Mouse (Mus musculus): ENCODE results near the gene Sdr42e1. TPM values are rescaled to one million over a fixed set of nuclear protein-coding genes. Genes with fewer than 3 reads are reported as not detected.

Sdr42e1 gene
- 1.6 and 2.1 TPM in 2 replicates for polyA plus RNA-seq (2015; fragmentation: Nextera tagmentation; extraction: Ambion mirVana)

GRCm38 (mm10) chr8:117673430-117673830, at the start of gene Sdr42e1:
Sdr42e1 (minus strand) TSS chr8:117673689.
- H3K27me3 ChIP-seq, result no peaks in the 10 kb centered on the region
- no peaks in the 10 kb centered on the region for H3K9me3 ChIP-seq
- no peak for ATAC-seq (ENCODE audit: low FRiP score, low read depth)
- peak within 1 kb of the TSS; percentile 43 for H3K9ac ChIP-seq
- 16% methylated on average over 17 of the region's 17 CpGs for WGBS
- peak within 1 kb of the TSS; percentile 48 for H3K4me3 ChIP-seq
- no peaks in the 10 kb centered on the region for H3K36me3 ChIP-seq
- H3K4me2 ChIP-seq, result peak within 1 kb of the TSS; percentile 76
- H3K4me1 ChIP-seq (replicated peaks), result 0 out of 2 replicates have a peak, but pooled peaks cover 3% of the 10 kb centered on the region
- H3K27ac ChIP-seq (replicated peaks), result no peak within 1 kb of the TSS

DNA sequence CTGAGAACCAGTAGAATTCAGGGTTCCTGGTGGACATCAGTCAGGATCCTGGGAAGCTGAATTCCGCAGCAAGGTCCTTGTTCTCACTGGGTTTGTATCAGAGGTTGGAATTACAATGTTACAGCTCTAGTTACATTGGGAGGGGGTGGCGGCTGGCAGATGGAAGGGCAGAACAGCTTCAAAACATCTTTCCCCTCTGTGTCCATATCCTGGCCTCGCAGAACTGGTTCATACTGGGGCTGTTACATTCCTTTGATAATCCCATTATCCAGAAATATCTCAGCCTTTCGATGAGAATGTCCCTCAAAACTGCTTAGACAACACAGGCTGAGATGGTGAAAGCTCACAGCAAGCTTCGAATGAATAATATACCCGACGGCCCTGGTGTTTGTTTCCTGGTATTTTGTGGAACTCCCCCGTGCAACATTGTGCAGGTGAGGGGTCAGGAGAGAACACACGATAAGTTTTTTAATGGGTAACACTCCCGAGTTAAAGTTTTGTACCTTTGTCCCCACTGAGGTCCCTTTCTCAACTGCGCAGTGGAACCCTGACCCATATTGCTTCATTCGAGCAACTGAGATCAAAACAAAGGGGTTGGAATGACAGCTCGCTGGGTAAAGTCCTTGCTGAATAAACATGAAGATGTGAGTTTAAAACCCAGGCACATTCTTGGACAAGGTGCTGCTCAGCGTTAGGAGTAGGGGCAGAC, 44.8 kb upstream of the Sdr42e1 start:
- WGBS, result 82% methylated on average over 14 of the region's 14 CpGs
- Histone ChIP-seq H3K9ac (no peak overlapping the region), H3K27me3 (no peaks in the 10 kb centered on the region), H3K4me1 (replicated peaks) (no peaks in the 10 kb centered on the region), H3K36me3 (no peaks in the 10 kb centered on the region), H3K4me2 (no peak overlapping the region), H3K9me3 (no peaks in the 10 kb centered on the region), H3K4me3 (no peak overlapping the region), H3K27ac (replicated peaks) (no peak overlapping the region)
- no peak for ATAC-seq (ENCODE audit: low FRiP score, low read depth)

GRCm38 (mm10) chr8:117715896-117716295, 42.4 kb upstream of the Sdr42e1 start:
- ATAC-seq (ENCODE audit: low FRiP score, low read depth), result no peak
- H3K4me3 ChIP-seq, result no peak overlapping the region
- H3K9me3 ChIP-seq, result no peaks in the 10 kb centered on the region

GRCm38 (mm10) chr8:117714604-117715003, 41.1 kb upstream of the Sdr42e1 start:
- WGBS, result 90% methylated on average over 5 of the region's 5 CpGs
- no peak overlapping the region for H3K9ac ChIP-seq
- H3K4me1 ChIP-seq (replicated peaks), result no peaks in the 10 kb centered on the region
- H3K27me3 ChIP-seq, result no peaks in the 10 kb centered on the region
- H3K4me3 ChIP-seq, result no peak overlapping the region
- no peaks in the 10 kb centered on the region for H3K36me3 ChIP-seq
- H3K27ac ChIP-seq (replicated peaks), result no peak overlapping the region
- H3K4me2 ChIP-seq, result no peak overlapping the region
- no peak for ATAC-seq (ENCODE audit: low FRiP score, low read depth)
- no peaks in the 10 kb centered on the region for H3K9me3 ChIP-seq

More at GRCm38 (mm10) chr8:117715896-117716295, 42.4 kb upstream of the Sdr42e1 start:
- Histone ChIP-seq H3K4me2 (no peak overlapping the region), H3K27me3 (no peaks in the 10 kb centered on the region), H3K4me1 (replicated peaks) (no peaks in the 10 kb centered on the region), H3K36me3 (no peaks in the 10 kb centered on the region), H3K9ac (no peak overlapping the region), H3K27ac (replicated peaks) (no peak overlapping the region)
- WGBS, result 72% methylated on average over 5 of the region's 5 CpGs

GRCm38 (mm10) chr8:117712226-117712625, 38.7 kb upstream of the Sdr42e1 start:
- Histone ChIP-seq H3K27me3 (no peaks in the 10 kb centered on the region), H3K9me3 (no peaks in the 10 kb centered on the region), H3K4me2 (no peak overlapping the region), H3K27ac (replicated peaks) (no peak overlapping the region), H3K9ac (no peak overlapping the region), H3K4me1 (replicated peaks) (no peaks in the 10 kb centered on the region), H3K36me3 (no peaks in the 10 kb centered on the region), H3K4me3 (no peak overlapping the region)
- WGBS, result 30% methylated on average over 5 of the region's 5 CpGs
- no peak for ATAC-seq (ENCODE audit: low FRiP score, low read depth)

- no peak for ATAC-seq (ENCODE audit: low FRiP score, low read depth)
- no peaks in the 10 kb centered on the region for H3K9me3 ChIP-seq
- H3K27ac ChIP-seq (replicated peaks), result no peak overlapping the region
- no peak overlapping the region for H3K9ac ChIP-seq
- H3K4me2 ChIP-seq, result no peak overlapping the region
- H3K27me3 ChIP-seq, result no peaks in the 10 kb centered on the region
- H3K4me1 ChIP-seq (replicated peaks), result peaks cover 7% of the 10 kb centered on the region
- 92% methylated on average over 4 of the region's 4 CpGs for WGBS
- no peaks in the 10 kb centered on the region for H3K36me3 ChIP-seq
- H3K4me3 ChIP-seq, result no peak overlapping the region
Observed at GRCm38 (mm10) chr8:117706141-117706540, 32.7 kb upstream of the Sdr42e1 start.

- ATAC-seq (ENCODE audit: low FRiP score, low read depth), result no peak
- Histone ChIP-seq H3K27me3 (no peaks in the 10 kb centered on the region), H3K9ac (no peak overlapping the region), H3K4me2 (no peak overlapping the region), H3K27ac (replicated peaks) (no peak overlapping the region), H3K36me3 (no peaks in the 10 kb centered on the region), H3K4me3 (no peak overlapping the region), H3K4me1 (replicated peaks) (peaks cover 7% of the 10 kb centered on the region), H3K9me3 (no peaks in the 10 kb centered on the region)
- WGBS, result 55% methylated on average over 10 of the region's 10 CpGs
Observed at GRCm38 (mm10) chr8:117702701-117703100, 29.2 kb upstream of the Sdr42e1 start.

DNA sequence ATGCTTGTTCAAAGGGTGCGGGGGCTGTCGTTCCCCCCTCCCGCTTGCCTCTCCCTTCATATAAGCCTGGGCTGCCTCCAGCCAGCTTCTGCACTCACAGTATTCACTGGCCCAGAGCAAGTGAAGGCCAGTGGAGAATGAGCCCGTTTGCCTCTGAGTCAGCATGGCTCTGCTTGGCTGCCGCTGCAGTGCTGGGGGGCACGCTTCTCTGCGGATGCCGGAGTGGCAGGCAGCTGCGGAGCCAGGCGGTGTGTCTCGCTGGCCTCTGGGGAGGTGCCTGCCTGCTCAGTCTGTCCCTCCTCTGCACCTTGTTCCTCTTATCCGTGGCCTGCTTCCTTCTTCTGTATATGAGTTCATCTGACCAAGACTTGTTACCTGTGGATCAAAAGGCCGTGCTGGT, 28.4 kb upstream of the Sdr42e1 start, which contains the start of gene Hsd17b2:
Gene Hsd17b2 (plus strand): TSS at position 46 of the 400 bp plus-strand sequence.
- no peaks in the 10 kb centered on the region for H3K9me3 ChIP-seq
- H3K36me3 ChIP-seq, result no peaks in the 10 kb centered on the region
- H3K27me3 ChIP-seq, result no peaks in the 10 kb centered on the region
- no peak within 1 kb of the TSS for H3K4me3 ChIP-seq
- no peak within 1 kb of the TSS for H3K27ac ChIP-seq (replicated peaks)
- H3K9ac ChIP-seq, result no peak within 1 kb of the TSS
- WGBS, result 46% methylated on average over 13 of the region's 13 CpGs
- ATAC-seq (ENCODE audit: low FRiP score, low read depth), result no peak; the same call in 1 of the 2 replicates
- H3K4me1 ChIP-seq (replicated peaks), result peaks cover 7% of the 10 kb centered on the region
- H3K4me2 ChIP-seq, result no peak within 1 kb of the TSS

DNA sequence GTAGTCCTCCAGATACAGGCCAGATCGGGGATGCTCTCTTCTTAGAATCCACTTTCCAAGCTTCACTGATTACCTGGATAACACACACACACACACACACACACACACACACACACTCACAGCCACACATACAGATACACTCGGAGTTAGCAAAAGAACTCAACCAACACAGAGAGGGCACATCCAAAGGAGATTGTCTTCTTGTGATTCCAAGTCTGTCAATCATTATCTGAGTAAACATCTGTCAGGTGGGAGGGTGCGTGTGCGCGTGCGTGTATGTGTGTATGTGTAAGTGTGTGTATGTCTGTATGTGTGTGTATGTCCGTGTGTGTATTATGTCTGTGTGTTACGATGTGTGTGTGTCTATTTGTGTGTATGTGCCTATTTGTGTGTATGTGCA, 27.8 kb upstream of the Sdr42e1 start:
- H3K27me3 ChIP-seq, result no peaks in the 10 kb centered on the region
- no peaks in the 10 kb centered on the region for H3K36me3 ChIP-seq
- H3K4me3 ChIP-seq, result no peak overlapping the region
- H3K27ac ChIP-seq (replicated peaks), result no peak overlapping the region
- no peaks in the 10 kb centered on the region for H3K9me3 ChIP-seq
- H3K4me2 ChIP-seq, result no peak overlapping the region
- WGBS, result 93% methylated on average over 8 of the region's 8 CpGs
- peaks cover 7% of the 10 kb centered on the region for H3K4me1 ChIP-seq (replicated peaks)
- no peak for ATAC-seq (ENCODE audit: low FRiP score, low read depth)
- H3K9ac ChIP-seq, result no peak overlapping the region

GRCm38 (mm10) chr8:117700699-117701098, 27.2 kb upstream of the Sdr42e1 start:
- H3K36me3 ChIP-seq, result no peaks in the 10 kb centered on the region
- no peak overlapping the region for H3K4me2 ChIP-seq
- H3K27me3 ChIP-seq, result no peaks in the 10 kb centered on the region
- no peak overlapping the region for H3K9ac ChIP-seq
- ATAC-seq (ENCODE audit: low FRiP score, low read depth), result no peak
- H3K4me1 ChIP-seq (replicated peaks), result peaks cover 7% of the 10 kb centered on the region
- H3K27ac ChIP-seq (replicated peaks), result no peak overlapping the region
- no peak overlapping the region for H3K4me3 ChIP-seq
- no peaks in the 10 kb centered on the region for H3K9me3 ChIP-seq
- 56% methylated on average over 8 of the region's 8 CpGs for WGBS

DNA sequence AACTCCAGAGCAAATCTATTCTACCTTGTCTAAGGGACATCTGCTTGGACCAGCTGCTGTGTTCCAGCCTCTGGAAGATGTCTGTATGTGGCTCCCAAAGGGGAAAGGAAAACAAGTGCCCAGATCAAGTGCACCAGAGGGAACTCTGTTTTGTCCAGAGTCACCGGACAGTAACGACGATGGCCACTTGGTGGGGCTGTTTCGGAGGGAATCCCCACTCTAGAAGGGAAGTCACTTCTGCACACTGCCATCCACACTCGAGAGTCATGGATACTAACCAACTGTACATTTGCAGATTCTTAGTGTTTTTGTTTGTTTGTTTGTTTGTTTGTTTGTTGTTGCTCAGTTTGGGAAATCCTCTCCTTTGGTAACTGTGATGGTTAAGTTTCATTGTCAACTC, 23.8 kb upstream of the Sdr42e1 start:
- no peak overlapping the region for H3K9ac ChIP-seq
- H3K9me3 ChIP-seq, result no peaks in the 10 kb centered on the region
- H3K27me3 ChIP-seq, result no peaks in the 10 kb centered on the region
- no peak overlapping the region for H3K4me3 ChIP-seq
- no peak for ATAC-seq (ENCODE audit: low FRiP score, low read depth)
- no peak overlapping the region for H3K27ac ChIP-seq (replicated peaks)
- no peaks in the 10 kb centered on the region for H3K36me3 ChIP-seq
- H3K4me2 ChIP-seq, result no peak overlapping the region
- peaks cover 7% of the 10 kb centered on the region for H3K4me1 ChIP-seq (replicated peaks)
- 40% methylated on average over 5 of the region's 5 CpGs for WGBS

DNA sequence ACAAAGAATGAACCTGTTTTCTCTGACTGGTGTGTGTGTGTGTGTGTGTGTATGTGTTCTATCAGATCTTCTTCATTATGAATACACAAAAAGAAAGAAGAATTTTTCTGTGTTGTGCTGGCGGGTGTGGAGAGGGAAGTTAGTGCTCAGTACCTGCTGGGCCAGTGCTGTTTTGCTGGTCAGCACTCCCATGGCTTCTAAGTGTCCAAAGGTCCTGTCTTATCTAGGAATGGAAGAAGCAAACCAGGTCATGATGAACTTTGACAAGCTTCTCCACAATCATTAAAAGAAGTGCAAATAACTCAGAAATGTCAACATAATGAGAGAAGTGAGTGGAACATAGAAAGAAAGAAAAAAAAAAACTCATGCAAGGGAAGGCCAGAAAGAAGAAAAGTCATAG, 22.1 kb upstream of the Sdr42e1 start:
- H3K4me3 ChIP-seq, result no peak overlapping the region
- no peaks in the 10 kb centered on the region for H3K9me3 ChIP-seq
- H3K9ac ChIP-seq, result no peak overlapping the region
- no peak for ATAC-seq (ENCODE audit: low FRiP score, low read depth)
- no peaks in the 10 kb centered on the region for H3K36me3 ChIP-seq
- no peaks in the 10 kb centered on the region for H3K4me1 ChIP-seq (replicated peaks)
- no peaks in the 10 kb centered on the region for H3K27me3 ChIP-seq
- 89% methylated on average over 1 of the region's 1 CpGs for WGBS
- H3K27ac ChIP-seq (replicated peaks), result no peak overlapping the region
- H3K4me2 ChIP-seq, result no peak overlapping the region

DNA sequence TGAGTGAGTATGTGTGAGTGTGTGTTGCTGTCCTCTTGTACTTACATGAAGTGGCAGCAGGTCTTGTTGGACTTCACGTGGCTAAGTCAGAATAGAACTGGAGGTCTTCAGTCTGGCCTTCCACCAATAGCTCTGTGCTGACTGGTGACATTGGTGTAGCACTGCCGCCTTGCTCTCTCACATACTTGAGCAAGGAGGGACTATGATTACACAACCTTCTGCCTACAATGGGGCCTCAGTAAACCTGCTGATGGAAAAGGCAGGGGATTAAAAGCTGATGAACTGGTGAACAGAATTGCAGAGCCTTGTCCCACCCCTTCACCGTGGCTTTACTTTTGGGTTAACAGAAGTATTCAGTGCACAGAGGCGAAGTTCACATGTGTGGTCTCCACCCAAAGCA, 18.6 kb upstream of the Sdr42e1 start:
- no peaks in the 10 kb centered on the region for H3K27me3 ChIP-seq
- H3K27ac ChIP-seq (replicated peaks), result no peak overlapping the region
- H3K36me3 ChIP-seq, result no peaks in the 10 kb centered on the region
- H3K9ac ChIP-seq, result no peak overlapping the region
- H3K4me3 ChIP-seq, result no peak overlapping the region
- 92% methylated on average over 4 of the region's 4 CpGs for WGBS
- ATAC-seq (ENCODE audit: low FRiP score, low read depth), result no peak
- no peaks in the 10 kb centered on the region for H3K9me3 ChIP-seq
- H3K4me1 ChIP-seq (replicated peaks), result no peaks in the 10 kb centered on the region
- H3K4me2 ChIP-seq, result no peak overlapping the region

Measured in hindbrain, embryonic 15.5 days (tissue).